Mouse (Mus musculus) left cerebral cortex, adult 8-10 months (tissue): ENCODE results near the gene Rgp1. TPM values are rescaled to one million over a fixed set of nuclear protein-coding genes. Genes with fewer than 3 reads are reported as not detected.

Experiments used
- DNase-seq, 2 experiments: peaks; one replicate each; pipeline ENCODE4 v3.0.0; 2022; ENCODE audit warnings: low spot score in 2 of 2
- microRNA-seq, 2 experiments: library from miRNA; unstranded; fragments of <30 nt; microRNA quantifications; one replicate each; pipeline ENCODE4 v1.2.0; 2022
- total RNA-seq, 4 experiments: library from RNA; stranded (reverse); gene quantifications; 2 replicates each; pipeline ENCODE4 v1.2.4; 2022

The Rgp1 gene
- total RNA-seq, 4 experiments from 2014 or later = 47.0 to 60.5 (median 49.8) TPM

- DNase-seq = no peak
These were observed 56.3 kb downstream of the Rgp1 start for GRCm38 (mm10) chr4:43634621-43635374.

- peak in 1 of 2 experiments; percentile 2 for DNase-seq
These were observed 58.2 kb downstream of the Rgp1 start for GRCm38 (mm10) chr4:43636751-43637150.

Small RNA genes lying within 50 kb of the gene (microRNA-seq; reads per million reads assigned to microRNA genes)
- 0 reads per million in 2 experiments for gene Gm25262

Other genes with a start within 250 kb of the Rgp1 start
- gene Rusc2, start 196.7 kb upstream of the Rgp1 start, total RNA-seq = 100 to 1,000 TPM; 116 to 144 (median 123) TPM
- gene Fam166b, start 149.6 kb upstream of the Rgp1 start, total RNA-seq = 1 to 10 TPM; 1.3 to 1.9 (median 1.4) TPM
- gene Tesk1, start 136.8 kb upstream of the Rgp1 start, total RNA-seq = 10 to 100 TPM; 91.7 to 98.0 (median 95.6) TPM
- 1 to 10 TPM in 3 of 4 experiments, under 1 TPM in 1; 0.38 to 2.9 (median 1.6) TPM for gene Cd72, start 124.1 kb upstream of the Rgp1 start, total RNA-seq
- under 1 TPM in 1 of 4 experiments, not detected in 3; 0.46 TPM for gene Sit1, start 95.0 kb upstream of the Rgp1 start, total RNA-seq
- 10 to 100 TPM; 26.5 to 37.8 (median 30.1) TPM for gene Ccdc107, start 85.8 kb upstream of the Rgp1 start, total RNA-seq
- gene Arhgef39, start 79.0 kb upstream of the Rgp1 start, total RNA-seq = 1 to 10 TPM; 1.2 to 2.2 (median 1.6) TPM
- 1 to 10 TPM; 2.1 to 5.1 (median 2.8) TPM for gene Car9, start 71.7 kb upstream of the Rgp1 start, total RNA-seq
- 10 to 100 TPM; 11.7 to 14.4 (median 13.8) TPM for gene Tpm2, start 55.0 kb upstream of the Rgp1 start, total RNA-seq
- 10 to 100 TPM; 68.2 to 77.9 (median 73.6) TPM for gene Creb3, start 16.4 kb upstream of the Rgp1 start, total RNA-seq
- gene Tln1, start 16.0 kb upstream of the Rgp1 start, total RNA-seq = 10 to 100 TPM; 38.8 to 55.7 (median 46.1) TPM
- 10 to 100 TPM; 62.1 to 69.7 (median 65.6) TPM for gene Gba2, start 158 bp downstream of the Rgp1 start, total RNA-seq
- 1 to 10 TPM in 1 of 4 experiments, not detected in 3; 1.1 TPM for gene Msmp, start 5.8 kb downstream of the Rgp1 start, total RNA-seq
- 10 to 100 TPM; 42.5 to 60.2 (median 56.9) TPM for gene Npr2, start 53.2 kb downstream of the Rgp1 start, total RNA-seq
- gene Spag8, start 74.9 kb downstream of the Rgp1 start, total RNA-seq = 1 to 10 TPM; 1.3 to 1.6 (median 1.5) TPM
- 10 to 100 TPM; 29.6 to 46.8 (median 41.6) TPM for gene Hint2, start 77.8 kb downstream of the Rgp1 start, total RNA-seq
- gene Tmem8b, start 90.3 kb downstream of the Rgp1 start, total RNA-seq = 10 to 100 TPM; 56.5 to 59.6 (median 57.4) TPM
- gene Fam221b, start 90.4 kb downstream of the Rgp1 start, total RNA-seq = 1 to 10 TPM; 1.2 to 2.0 (median 1.6) TPM
- gene Olfr70, start 122.1 kb downstream of the Rgp1 start, total RNA-seq = not detected
- gene Olfr71, start 131.5 kb downstream of the Rgp1 start, total RNA-seq = not detected
- gene Hrct1, start 148.5 kb downstream of the Rgp1 start, total RNA-seq = under 1 TPM; 0.60 to 0.91 (median 0.75) TPM
- gene Spaar, start 151.3 kb downstream of the Rgp1 start, total RNA-seq = under 1 TPM; 0.39 to 0.91 (median 0.81) TPM
- under 1 TPM in 1 of 4 experiments, not detected in 3; 0.42 TPM for gene Olfr159, start 192.3 kb downstream of the Rgp1 start, total RNA-seq
- not detected for gene Olfr156, start 245.2 kb downstream of the Rgp1 start, total RNA-seq